In the genomic region with DNA sequence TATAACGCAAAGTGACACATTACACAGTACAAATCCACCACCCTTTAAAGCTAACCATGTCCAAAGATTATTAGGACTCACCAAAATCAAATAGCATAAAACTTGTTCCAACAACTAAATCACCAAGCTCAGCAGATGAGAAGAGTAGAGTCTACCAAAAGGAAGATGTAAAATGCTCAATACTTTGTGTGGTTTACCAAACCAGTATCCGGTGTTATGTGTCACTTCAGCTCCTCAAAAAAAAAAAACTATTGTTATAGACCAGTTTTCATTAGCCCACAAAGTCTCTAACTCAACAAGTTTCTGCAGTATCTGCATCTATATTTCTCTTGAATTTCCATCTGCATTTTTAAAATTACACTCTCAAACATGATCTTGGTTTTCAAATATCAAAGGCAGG, we compare ENCODE assay signal across 7 mouse cellular contexts. TPM values are rescaled to one million over a fixed set of nuclear protein-coding genes. Genes with fewer than 3 reads are reported as not detected.
DNase-seq lines count a peak whose midpoint lies in the region; ATAC-seq and TF ChIP-seq lines count a peak whose summit lies in the region.

No protein-coding gene starts in this region.

- H3K4me3 ChIP-seq in megakaryocyte, embryonic 14.5 days (replicated peaks) = peak overlapping the region; percentile 100
- no peak overlapping the region; the same call in 1 of the 2 replicates for H3K4me3 ChIP-seq in embryonic fibroblast, embryonic 13.5 days (ENCODE audit: insufficient read depth, low read length)
- H3K4me3 ChIP-seq in limb, embryonic 13.5 days = peak overlapping the region; percentile 69
- H3K4me3 ChIP-seq in stomach, embryonic 16.5 days (replicated peaks; ENCODE audit: low read length) = peak overlapping the region; percentile 87

- intact Hi-C loops in left cerebral cortex, postnatal 36 days (cut with DNase I) = loop anchor here (5.0 to 10.0 kb wide), 3 partner anchors 96 to 209 kb away; a partner anchor contains a TSS

- H3K9ac ChIP-seq in limb, embryonic 13.5 days = peak overlapping the region; percentile 99; the same call in 1 of the 2 replicates
- H3K9ac ChIP-seq in stomach, embryonic 16.5 days (ENCODE audit: low read length) = no peak overlapping the region

- H3K27me3 ChIP-seq in megakaryocyte, embryonic 14.5 days (replicated peaks) = no peaks in the 10 kb centered on the region
- H3K27me3 ChIP-seq in limb, embryonic 13.5 days = no peaks in the 10 kb centered on the region
- no peaks in the 10 kb centered on the region for H3K27me3 ChIP-seq in stomach, embryonic 16.5 days (ENCODE audit: control insufficient read depth, insufficient read depth, low read length)

- peak overlapping the region; percentile 75 for H3K4me2 ChIP-seq in limb, embryonic 13.5 days (replicated peaks)
- peak overlapping the region; percentile 66 for H3K4me2 ChIP-seq in stomach, embryonic 16.5 days (ENCODE audit: low read depth, low read length)

- peaks cover 23% of the 10 kb centered on the region; the same call in 1 of the 2 replicates for H3K4me1 ChIP-seq in megakaryocyte, embryonic 14.5 days
- H3K4me1 ChIP-seq in embryonic fibroblast, embryonic 13.5 days (ENCODE audit: control insufficient read depth, insufficient read depth, low read length) = no peaks in the 10 kb centered on the region
- peaks cover 18% of the 10 kb centered on the region for H3K4me1 ChIP-seq in limb, embryonic 13.5 days
- H3K4me1 ChIP-seq in stomach, embryonic 16.5 days (ENCODE audit: control insufficient read depth, insufficient read depth, low read length) = 0 out of 2 replicates have a peak, but pooled peaks cover 2% of the 10 kb centered on the region

- no peaks in the 10 kb centered on the region for H3K9me3 ChIP-seq in megakaryocyte, embryonic 14.5 days
- H3K9me3 ChIP-seq in limb, embryonic 13.5 days = no peaks in the 10 kb centered on the region
- H3K9me3 ChIP-seq in stomach, embryonic 16.5 days (replicated peaks; ENCODE audit: control insufficient read depth, low read length) = no peaks in the 10 kb centered on the region

- ATAC-seq in megakaryocyte, adult 5-6 weeks (ENCODE audit: poor library complexity, severe bottlenecking) = no peak
- ATAC-seq in limb, embryonic 13.5 days (ENCODE audit: low FRiP score, low read depth) = no peak
- ATAC-seq in stomach, embryonic 16.5 days (ENCODE audit: insufficient read depth, low FRiP score) = no peak

- 41% methylated on average over 2 of the region's 2 CpGs for WGBS in limb, embryonic 13.5 days
- 38% methylated on average over 2 of the region's 2 CpGs for WGBS in stomach, embryonic 16.5 days

- DNase-seq in kidney, postnatal 14 days = no peak
- DNase-seq in left cerebral cortex, postnatal 36 days (ENCODE audit: low spot score in 2 of 2) = no peak

- no peak for TF ChIP-seq POLR2A in embryonic fibroblast, embryonic 13.5 days (IDR thresholded peaks at IDR 0.05; ENCODE audit: low read depth, low read length)

- peak overlapping the region; percentile 99 for H3K27ac ChIP-seq in embryonic fibroblast, embryonic 13.5 days (ENCODE audit: insufficient read depth, low read length)
- H3K27ac ChIP-seq in limb, embryonic 13.5 days = no peak overlapping the region
- peak overlapping the region; percentile 100 for H3K27ac ChIP-seq in stomach, embryonic 16.5 days (ENCODE audit: low read length)

- H3K36me3 ChIP-seq in megakaryocyte, embryonic 14.5 days (replicated peaks; ENCODE audit: low read length) = no peaks in the 10 kb centered on the region
- H3K36me3 ChIP-seq in limb, embryonic 13.5 days = 0 out of 2 replicates have a peak, but pooled peaks cover 4% of the 10 kb centered on the region
- no peaks in the 10 kb centered on the region for H3K36me3 ChIP-seq in stomach, embryonic 16.5 days (ENCODE audit: control insufficient read depth, insufficient read depth, low read length)

- TF ChIP-seq CTCF in embryonic fibroblast, embryonic 13.5 days (IDR thresholded peaks at IDR 0.05; ENCODE audit: borderline replicate concordance, insufficient read depth, low read length) = no peak

RNA-seq across cellular contexts. Expression of a gene that starts 25.3 kb away (rescaled TPM):
- 67.1 and 120 TPM in 2 replicates for polyA plus RNA-seq in megakaryocyte, embryonic 14.5 days (2012; ENCODE audit: insufficient read depth, low replicate concordance)
- total RNA-seq in megakaryocyte, adult 5-6 weeks (2015) = 50.8 and 51.7 TPM in 2 replicates
- total RNA-seq in megakaryocyte, adult 5-6 weeks (2017) = 27.5 and 33.3 TPM in 2 replicates
- 55.3 and 66.2 TPM in 2 replicates for polyA plus RNA-seq in embryonic fibroblast, embryonic 13.5 days (2011; ENCODE audit: insufficient read length, low read depth, missing spikeins)
- polyA plus RNA-seq in limb, embryonic 13.5 days (2015; fragmentation: Nextera tagmentation; extraction: Ambion mirVana) = 26.6 and 30.1 TPM in 2 replicates
- 17.3 and 18.9 TPM in 2 replicates for polyA plus RNA-seq in stomach, embryonic 16.5 days (2015; fragmentation: Nextera tagmentation; extraction: Ambion mirVana)
- total RNA-seq in left cerebral cortex, postnatal 36 days (2021) = 10 to 100 TPM; 69.6 to 87.1 TPM
